Mouse (Mus musculus): ENCODE results near the gene Erich2. TPM values are rescaled to one million over a fixed set of nuclear protein-coding genes. Genes with fewer than 3 reads are reported as not detected.

The Erich2 gene
- polyA plus RNA-seq, 2 experiments, result 2.0 to 2.2 TPM

- no peak for TF ChIP-seq POLR2A (IDR thresholded peaks at IDR 0.05; ENCODE audit: borderline replicate concordance, extremely low read depth, insufficient read depth, insufficient read length)
- H3K9ac ChIP-seq (ENCODE audit: low read depth, low read length, severe bottlenecking), result no peak overlapping the region
- no peaks in the 10 kb centered on the region for H3K4me1 ChIP-seq (ENCODE audit: control insufficient read depth, insufficient read depth, low read length)
- H3K36me3 ChIP-seq (ENCODE audit: control insufficient read depth, insufficient read depth, low read length), result no peaks in the 10 kb centered on the region
- no peak overlapping the region for H3K27ac ChIP-seq (replicated peaks; ENCODE audit: low read depth, low read length)
- DNase-seq (ENCODE audit: low spot score), result no peak
- ATAC-seq (ENCODE audit: low FRiP score, low read depth), result no peak
- no peaks in the 10 kb centered on the region for H3K27me3 ChIP-seq (ENCODE audit: control insufficient read depth, insufficient read depth, low read length)
- H3K9me3 ChIP-seq (ENCODE audit: control insufficient read depth, low read length), result no peaks in the 10 kb centered on the region
- WGBS, result 66% methylated on average over 6 of the region's 6 CpGs
- H3K4me2 ChIP-seq (replicated peaks; ENCODE audit: low read depth, low read length, severe bottlenecking), result no peak overlapping the region
- H3K4me3 ChIP-seq (replicated peaks; ENCODE audit: low read length), result no peak overlapping the region
These were observed 42.1 kb downstream of the Erich2 start for GRCm38 (mm10) chr2:70550671-70551070.

- Histone ChIP-seq H3K4me2 (replicated peaks; ENCODE audit: low read depth, low read length, severe bottlenecking) (no peak overlapping the region), H3K4me3 (replicated peaks; ENCODE audit: low read length) (no peak overlapping the region), H3K27ac (replicated peaks; ENCODE audit: low read depth, low read length) (no peak overlapping the region), H3K9me3 (ENCODE audit: control insufficient read depth, low read length) (no peaks in the 10 kb centered on the region), H3K27me3 (ENCODE audit: control insufficient read depth, insufficient read depth, low read length) (no peaks in the 10 kb centered on the region), H3K9ac (ENCODE audit: low read depth, low read length, severe bottlenecking) (no peak overlapping the region), H3K36me3 (ENCODE audit: control insufficient read depth, insufficient read depth, low read length) (no peaks in the 10 kb centered on the region), H3K4me1 (ENCODE audit: control insufficient read depth, insufficient read depth, low read length) (no peaks in the 10 kb centered on the region)
- TF ChIP-seq POLR2A (IDR thresholded peaks at IDR 0.05; ENCODE audit: borderline replicate concordance, extremely low read depth, insufficient read depth, insufficient read length), result no peak
- DNase-seq (ENCODE audit: low spot score) (no peak), ATAC-seq (ENCODE audit: low FRiP score, low read depth) (no peak)
- 67% methylated on average over 2 of the region's 2 CpGs for WGBS
These were observed 42.8 kb downstream of the Erich2 start for GRCm38 (mm10) chr2:70551446-70551845.

GRCm38 (mm10) chr2:70552067-70552598 is 43.5 kb downstream of the Erich2 start:
- H3K4me1 ChIP-seq (ENCODE audit: control insufficient read depth, insufficient read depth, low read length), result no peaks in the 10 kb centered on the region
- ATAC-seq (ENCODE audit: low FRiP score, low read depth), result no peak
- H3K4me3 ChIP-seq (replicated peaks; ENCODE audit: low read length), result no peak overlapping the region
- H3K27me3 ChIP-seq (ENCODE audit: control insufficient read depth, insufficient read depth, low read length), result no peaks in the 10 kb centered on the region
- H3K4me2 ChIP-seq (replicated peaks; ENCODE audit: low read depth, low read length, severe bottlenecking), result no peak overlapping the region
- WGBS, result 79% methylated on average over 15 of the region's 15 CpGs
- H3K36me3 ChIP-seq (ENCODE audit: control insufficient read depth, insufficient read depth, low read length), result no peaks in the 10 kb centered on the region
- H3K27ac ChIP-seq (replicated peaks; ENCODE audit: low read depth, low read length), result no peak overlapping the region
- DNase-seq (ENCODE audit: low spot score), result no peak
- no peak for TF ChIP-seq POLR2A (IDR thresholded peaks at IDR 0.05; ENCODE audit: borderline replicate concordance, extremely low read depth, insufficient read depth, insufficient read length)
- H3K9me3 ChIP-seq (ENCODE audit: control insufficient read depth, low read length), result no peaks in the 10 kb centered on the region
- H3K9ac ChIP-seq (ENCODE audit: low read depth, low read length, severe bottlenecking), result no peak overlapping the region

- Histone ChIP-seq H3K4me3 (replicated peaks; ENCODE audit: low read length) (no peak within 1 kb of the TSS), H3K9me3 (ENCODE audit: control insufficient read depth, low read length) (no peaks in the 10 kb centered on the region), H3K4me2 (replicated peaks; ENCODE audit: low read depth, low read length, severe bottlenecking) (no peak within 1 kb of the TSS), H3K9ac (ENCODE audit: low read depth, low read length, severe bottlenecking) (no peak within 1 kb of the TSS), H3K4me1 (ENCODE audit: control insufficient read depth, insufficient read depth, low read length) (no peaks in the 10 kb centered on the region), H3K27ac (replicated peaks; ENCODE audit: low read depth, low read length) (no peak within 1 kb of the TSS), H3K27me3 (ENCODE audit: control insufficient read depth, insufficient read depth, low read length) (no peaks in the 10 kb centered on the region), H3K36me3 (ENCODE audit: control insufficient read depth, insufficient read depth, low read length) (no peaks in the 10 kb centered on the region)
- no peak for TF ChIP-seq POLR2A (IDR thresholded peaks at IDR 0.05; ENCODE audit: borderline replicate concordance, extremely low read depth, insufficient read depth, insufficient read length)
- DNase-seq (ENCODE audit: low spot score) (no peak), ATAC-seq (ENCODE audit: low FRiP score, low read depth) (no peak)
- WGBS, result 53% methylated on average over 4 of the region's 4 CpGs
These were observed 44.2 kb downstream of the Erich2 start, which contains the start of gene Gad1 for GRCm38 (mm10) chr2:70552772-70553171. TSS of gene Gad1 (plus strand) at chr2:70553072.

- DNase-seq (ENCODE audit: low spot score), result no peak
- H3K9me3 ChIP-seq (ENCODE audit: control insufficient read depth, low read length), result no peaks in the 10 kb centered on the region
- H3K4me1 ChIP-seq (ENCODE audit: control insufficient read depth, insufficient read depth, low read length), result no peaks in the 10 kb centered on the region
- H3K36me3 ChIP-seq (ENCODE audit: control insufficient read depth, insufficient read depth, low read length), result no peaks in the 10 kb centered on the region
- no peak overlapping the region for H3K27ac ChIP-seq (replicated peaks; ENCODE audit: low read depth, low read length)
- no peak overlapping the region for H3K4me3 ChIP-seq (replicated peaks; ENCODE audit: low read length)
- 84% methylated on average over 3 of the region's 3 CpGs for WGBS
- no peak overlapping the region for H3K4me2 ChIP-seq (replicated peaks; ENCODE audit: low read depth, low read length, severe bottlenecking)
- TF ChIP-seq POLR2A (IDR thresholded peaks at IDR 0.05; ENCODE audit: borderline replicate concordance, extremely low read depth, insufficient read depth, insufficient read length), result no peak
- peaks cover 4% of the 10 kb centered on the region for H3K27me3 ChIP-seq (ENCODE audit: control insufficient read depth, insufficient read depth, low read length)
- ATAC-seq (ENCODE audit: low FRiP score, low read depth), result no peak
- no peak overlapping the region for H3K9ac ChIP-seq (ENCODE audit: low read depth, low read length, severe bottlenecking)
These were observed 45.2 kb downstream of the Erich2 start for GRCm38 (mm10) chr2:70553826-70554225.

Measured in limb, embryonic 14.5 days (tissue).